Comparison of ENCODE assay signal across 21 mouse cellular contexts in genomic region chr5:122240521-122240920, GRCm38 (mm10). TPM values are rescaled to one million over a fixed set of nuclear protein-coding genes. Genes with fewer than 3 reads are reported as not detected.
A peak's percentile ranks its signal among the peaks of the same experiment; 100 is the strongest.
DNase-seq lines count a peak whose midpoint lies in the region; ATAC-seq and TF ChIP-seq lines count a peak whose summit lies in the region.
"Had no signal": no experiment of that assay in that cellular context is flagged by ENCODE, and none has a peak within 500 bp of the region (broad histone marks: within the 10 kb centered on the region; RNA-seq: fewer than 3 reads in every experiment).

No protein-coding gene starts in this region.

- H3K27me3 ChIP-seq in cerebellum, adult 2 months (ENCODE audit: control insufficient read depth, insufficient read depth, low read length): no peaks in the 10 kb centered on the region
- H3K27me3 ChIP-seq in kidney, embryonic 14.5 days (ENCODE audit: control insufficient read depth, insufficient read depth, low read length): no peaks in the 10 kb centered on the region
- H3K27me3 ChIP-seq in midbrain, postnatal 0 days (ENCODE audit: insufficient read depth, low read length): no peaks in the 10 kb centered on the region
- H3K27me3 ChIP-seq: forebrain, embryonic 15.5 days; intestine, embryonic 15.5 days; limb, embryonic 12.5 days had no signal

- no peak overlapping the region for H3K9ac ChIP-seq in kidney, embryonic 14.5 days (ENCODE audit: low read depth, low read length)
- H3K9ac ChIP-seq in midbrain, postnatal 0 days (replicated peaks; ENCODE audit: low read length, poor library complexity, severe bottlenecking): no peak overlapping the region
- H3K9ac ChIP-seq: forebrain, embryonic 15.5 days; intestine, embryonic 15.5 days; limb, embryonic 12.5 days; liver, postnatal 0 days had no signal

- 65% methylated on average over 11 of the region's 11 CpGs for WGBS in cerebellum, adult 2 months
- WGBS in kidney, embryonic 14.5 days: 95% methylated on average over 11 of the region's 11 CpGs
- 47% methylated on average over 11 of the region's 11 CpGs for WGBS in olfactory bulb, adult 2 months
- 86% methylated on average over 11 of the region's 11 CpGs for WGBS in midbrain, postnatal 0 days

- no peak for ATAC-seq in kidney, embryonic 14.5 days (ENCODE audit: low FRiP score, low TSS enrichment)
- ATAC-seq in midbrain, postnatal 0 days (ENCODE audit: low FRiP score): no peak
- ATAC-seq: forebrain, embryonic 15.5 days; hindbrain, embryonic 16.5 days; intestine, embryonic 15.5 days; liver, postnatal 0 days; midbrain, embryonic 16.5 days had no signal

- no peak overlapping the region for H3K4me2 ChIP-seq in kidney, embryonic 14.5 days (replicated peaks; ENCODE audit: low read depth, low read length)
- H3K4me2 ChIP-seq in midbrain, postnatal 0 days (ENCODE audit: low read depth, low read length, poor library complexity, severe bottlenecking): no peak overlapping the region
- H3K4me2 ChIP-seq: forebrain, embryonic 15.5 days; heart, embryonic 11.5 days; intestine, embryonic 15.5 days; limb, embryonic 12.5 days; liver, embryonic 11.5 days had no signal

- TF ChIP-seq CTCF in cerebellum, adult 2 months (IDR thresholded peaks at IDR 0.05; ENCODE audit: borderline replicate concordance, insufficient read depth, low read depth, low read length): no peak
- no peak for TF ChIP-seq CTCF in olfactory bulb, adult 2 months (IDR thresholded peaks at IDR 0.05; ENCODE audit: insufficient read depth, low read depth, low read length)
- no peak for TF ChIP-seq CTCF in midbrain, postnatal 0 days (IDR thresholded peaks at IDR 0.05)

- TF ChIP-seq POLR2A in cerebellum, adult 2 months (IDR thresholded peaks at IDR 0.05; ENCODE audit: borderline replicate concordance, insufficient read depth, low read length): no peak
- no peak for TF ChIP-seq POLR2A in olfactory bulb, adult 2 months (IDR thresholded peaks at IDR 0.05; ENCODE audit: insufficient read depth, low read depth, low read length)

- H3K4me3 ChIP-seq in cerebellum, adult 2 months (replicated peaks; ENCODE audit: insufficient read depth, low read depth, low read length): no peak overlapping the region
- no peak overlapping the region for H3K4me3 ChIP-seq in kidney, embryonic 14.5 days (ENCODE audit: low read length)
- no peak overlapping the region for H3K4me3 ChIP-seq in olfactory bulb, adult 2 months (ENCODE audit: insufficient read depth, low read depth, low read length)
- no peak overlapping the region for H3K4me3 ChIP-seq in midbrain, postnatal 0 days (ENCODE audit: low read depth, low read length)
- H3K4me3 ChIP-seq: forebrain, embryonic 15.5 days; intestine, embryonic 15.5 days; limb, embryonic 12.5 days had no signal

- no peaks in the 10 kb centered on the region for H3K9me3 ChIP-seq in kidney, embryonic 14.5 days (ENCODE audit: control insufficient read depth, low read length)
- no peaks in the 10 kb centered on the region for H3K9me3 ChIP-seq in midbrain, postnatal 0 days (ENCODE audit: low read length)
- H3K9me3 ChIP-seq: forebrain, embryonic 15.5 days; intestine, embryonic 15.5 days; limb, embryonic 12.5 days had no signal

- DNase-seq in cerebellum, adult 2 months: peak; percentile 59 to 63
- no peak for DNase-seq in cerebellum, postnatal 4 days (ENCODE audit: low spot score in 2 of 2)
- DNase-seq in kidney, adult 18-20 months: peak; percentile 65
- DNase-seq in kidney, adult 8-10 months: peak; percentile 34 to 75
- no peak for DNase-seq in midbrain, postnatal 0 days (ENCODE audit: low spot score)
- DNase-seq in adrenal gland, adult 18-20 months (ENCODE audit: low spot score in 2 of 2): no peak
- DNase-seq: adrenal gland, postnatal 14 days; embryo, embryonic 11 days; gastrocnemius, postnatal 10 days; heart, adult 11 months; liver, postnatal 0 days had no signal

- H3K4me1 ChIP-seq in cerebellum, adult 2 months (ENCODE audit: control insufficient read depth, insufficient read depth, low read length): peaks cover 12% of the 10 kb centered on the region
- H3K4me1 ChIP-seq in kidney, embryonic 14.5 days (ENCODE audit: control insufficient read depth, insufficient read depth, low read length): no peaks in the 10 kb centered on the region
- peaks cover 83% of the 10 kb centered on the region for H3K4me1 ChIP-seq in olfactory bulb, adult 2 months (ENCODE audit: control insufficient read depth, insufficient read depth, low read length)
- 0 out of 2 replicates have a peak, but pooled peaks cover under 1% of the 10 kb centered on the region for H3K4me1 ChIP-seq in midbrain, postnatal 0 days (ENCODE audit: insufficient read depth, low read length)
- H3K4me1 ChIP-seq: intestine, embryonic 15.5 days had no signal

- no peak overlapping the region for H3K27ac ChIP-seq in cerebellum, adult 2 months (ENCODE audit: insufficient read depth, low read length)
- H3K27ac ChIP-seq in kidney, embryonic 14.5 days (ENCODE audit: low read depth, low read length): no peak overlapping the region
- H3K27ac ChIP-seq in olfactory bulb, adult 2 months (ENCODE audit: insufficient read depth, low read depth, low read length): peak overlapping the region; percentile 95
- H3K27ac ChIP-seq in midbrain, postnatal 0 days (ENCODE audit: low read depth, low read length): no peak overlapping the region
- H3K27ac ChIP-seq: forebrain, embryonic 15.5 days; intestine, embryonic 15.5 days; limb, embryonic 12.5 days; macrophage had no signal

- H3K36me3 ChIP-seq in kidney, embryonic 14.5 days (ENCODE audit: control insufficient read depth, insufficient read depth, low read length): peaks cover 30% of the 10 kb centered on the region
- H3K36me3 ChIP-seq in midbrain, postnatal 0 days (ENCODE audit: insufficient read depth, low read length): peaks cover 8% of the 10 kb centered on the region; the same call in 1 of the 2 replicates
- H3K36me3 ChIP-seq: forebrain, embryonic 15.5 days; intestine, embryonic 15.5 days had no signal

RNA-seq across cellular contexts. Expression of gene Tctn1, which starts 23.7 kb away (rescaled TPM):
- 28.6 and 29.2 TPM in 2 replicates for polyA plus RNA-seq in cerebellum, adult 2 months (2012; rRNA removed)
- polyA plus RNA-seq in kidney, embryonic 14.5 days (2014; fragmentation: Nextera tagmentation; extraction: Ambion mirVana): 6.5 and 9.8 TPM in 2 replicates
- not detected in 2 replicates for polyA plus RNA-seq in olfactory bulb, adult 2 months (2012; ENCODE audit: insufficient read depth, insufficient read length, low replicate concordance, missing spikeins)
- total RNA-seq in midbrain, postnatal 0 days (2014; rRNA removed): 30.0 and 37.5 TPM in 2 replicates
- polyA plus RNA-seq in midbrain, postnatal 0 days (2015; fragmentation: Nextera tagmentation; extraction: Ambion mirVana): 5.8 and 6.2 TPM in 2 replicates
- 10 to 100 TPM; 10.6 to 11.8 TPM for total RNA-seq in adrenal gland, adult 18-20 months (2021)

RNA-seq across cellular contexts. Expression of gene Hvcn1, which starts 33.9 kb away (rescaled TPM):
- 1.00 and 1.3 TPM in 2 replicates for polyA plus RNA-seq in cerebellum, adult 2 months (2012; rRNA removed)
- polyA plus RNA-seq in kidney, embryonic 14.5 days (2014; fragmentation: Nextera tagmentation; extraction: Ambion mirVana): 12.7 TPM in 2 replicates
- polyA plus RNA-seq in olfactory bulb, adult 2 months (2012; ENCODE audit: insufficient read depth, insufficient read length, low replicate concordance, missing spikeins): not detected in 2 replicates
- total RNA-seq in midbrain, postnatal 0 days (2014; rRNA removed): 2.0 and 2.2 TPM in 2 replicates
- polyA plus RNA-seq in midbrain, postnatal 0 days (2015; fragmentation: Nextera tagmentation; extraction: Ambion mirVana): 1.3 and 1.6 TPM in 2 replicates
- total RNA-seq in adrenal gland, adult 18-20 months (2021): 1 to 10 TPM; 1.8 to 8.5 TPM

RNA-seq across cellular contexts. Expression of gene Pptc7, which starts 43.6 kb away (rescaled TPM):
- 46.4 and 48.4 TPM in 2 replicates for polyA plus RNA-seq in cerebellum, adult 2 months (2012; rRNA removed)
- polyA plus RNA-seq in kidney, embryonic 14.5 days (2014; fragmentation: Nextera tagmentation; extraction: Ambion mirVana): 7.9 and 10.9 TPM in 2 replicates
- polyA plus RNA-seq in olfactory bulb, adult 2 months (2012; ENCODE audit: insufficient read depth, insufficient read length, low replicate concordance, missing spikeins): not detected in 2 replicates
- 19.3 and 22.7 TPM in 2 replicates for total RNA-seq in midbrain, postnatal 0 days (2014; rRNA removed)
- polyA plus RNA-seq in midbrain, postnatal 0 days (2015; fragmentation: Nextera tagmentation; extraction: Ambion mirVana): 5.6 and 6.7 TPM in 2 replicates
- total RNA-seq in adrenal gland, adult 18-20 months (2021): 10 to 100 TPM; 56.1 to 70.7 TPM

Comparison
In these comparisons a context has a peak if more than half of its experiments do, and no peak if none do; other contexts are left out.
1. DNase-seq: peak in cerebellum, adult 2 months (2 of 2), kidney, adult 18-20 months (single experiment) and kidney, adult 8-10 months (2 of 2); none in cerebellum, postnatal 4 days (0 of 2), midbrain, postnatal 0 days (single experiment) and adrenal gland, adult 18-20 months (0 of 2).